Mouse (Mus musculus) embryonic fibroblast, embryonic 13.5 days (primary cell): ENCODE measurements at regions not wholly inside any gene's neighbourhood (a gene's known extent, or its start where the extent isn't known, plus 50 kb on each side); places are given as distances from the start of the nearest gene placed in this dataset.

ENCODE experiments used
- CTCF ChIP-seq: IDR thresholded peaks from 2 replicates; pipeline ENCODE4 v1.5.1; 2011; ENCODE audit warnings: mild to moderate bottlenecking, control low read depth, low read length, moderate library complexity, borderline replicate concordance; ENCODE audit not compliant: insufficient read depth
- POLR2A ChIP-seq: IDR thresholded peaks from 2 replicates; pipeline ENCODE4 v1.6.1; 2011; ENCODE audit warnings: low read depth, mild to moderate bottlenecking, control low read depth, low read length, moderate library complexity

GRCm38 (mm10) chr4:125252228-125252627 is 124.6 kb upstream of the Zc3h12a start:
- TF ChIP-seq POLR2A (no peak), CTCF (no peak)
